Mouse (Mus musculus): ENCODE measurements around the gene Loxl1. TPM values are rescaled to one million over a fixed set of nuclear protein-coding genes. Genes with fewer than 3 reads are reported as not detected.
A peak's percentile ranks its signal among the peaks of the same experiment; 100 is the strongest.

Gene Loxl1
- total RNA-seq, 2 experiments from 2014 or later = 50.5 to 53.2 TPM

DNA sequence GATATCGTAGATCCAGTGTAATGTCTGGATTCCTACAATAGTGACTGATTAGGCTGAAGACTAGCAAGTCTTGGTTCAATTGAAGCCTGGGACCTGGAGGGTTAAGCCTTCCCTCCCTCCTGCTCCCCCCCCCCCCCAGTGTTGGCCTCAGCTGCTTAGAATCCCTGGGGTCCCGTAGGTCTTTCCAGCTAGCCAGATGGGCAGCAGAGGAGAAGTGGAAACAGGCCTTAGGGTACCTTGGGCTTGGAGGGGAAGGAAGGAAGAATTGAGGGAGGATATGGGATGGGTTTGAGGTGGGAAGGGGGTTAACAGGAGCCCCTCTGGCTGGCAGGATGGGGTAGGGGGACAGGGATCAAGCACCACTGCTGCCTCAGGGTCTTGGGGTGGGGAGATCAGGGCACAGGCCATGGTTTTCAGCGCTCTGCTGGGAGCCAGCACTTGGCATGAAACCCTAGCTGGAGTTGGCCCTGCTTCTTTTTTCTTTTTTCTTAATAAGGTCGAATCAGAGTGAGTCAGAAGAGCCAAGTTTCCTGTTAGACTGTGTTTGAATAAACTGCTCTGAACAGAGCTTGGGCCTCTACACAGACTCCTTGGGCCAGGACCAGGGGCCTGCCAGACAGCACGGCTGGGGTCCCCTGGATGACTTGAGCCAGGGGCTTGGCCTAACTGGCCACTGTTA, 1.8 kb upstream of the Loxl1 start:
- intact Hi-C loops (cut with DNase I) = no loop called here

GRCm38 (mm10) chr9:58312196-58312943, 616 bp downstream of the Loxl1 start:
- peak in 1 of 2 experiments; percentile 57 for DNase-seq
- intact Hi-C loops (cut with DNase I) = no loop called here

More for the DNA sequence above, 1.8 kb upstream of the Loxl1 start:
- DNase-seq = peak in 1 of 2 experiments; percentile 57

DNA sequence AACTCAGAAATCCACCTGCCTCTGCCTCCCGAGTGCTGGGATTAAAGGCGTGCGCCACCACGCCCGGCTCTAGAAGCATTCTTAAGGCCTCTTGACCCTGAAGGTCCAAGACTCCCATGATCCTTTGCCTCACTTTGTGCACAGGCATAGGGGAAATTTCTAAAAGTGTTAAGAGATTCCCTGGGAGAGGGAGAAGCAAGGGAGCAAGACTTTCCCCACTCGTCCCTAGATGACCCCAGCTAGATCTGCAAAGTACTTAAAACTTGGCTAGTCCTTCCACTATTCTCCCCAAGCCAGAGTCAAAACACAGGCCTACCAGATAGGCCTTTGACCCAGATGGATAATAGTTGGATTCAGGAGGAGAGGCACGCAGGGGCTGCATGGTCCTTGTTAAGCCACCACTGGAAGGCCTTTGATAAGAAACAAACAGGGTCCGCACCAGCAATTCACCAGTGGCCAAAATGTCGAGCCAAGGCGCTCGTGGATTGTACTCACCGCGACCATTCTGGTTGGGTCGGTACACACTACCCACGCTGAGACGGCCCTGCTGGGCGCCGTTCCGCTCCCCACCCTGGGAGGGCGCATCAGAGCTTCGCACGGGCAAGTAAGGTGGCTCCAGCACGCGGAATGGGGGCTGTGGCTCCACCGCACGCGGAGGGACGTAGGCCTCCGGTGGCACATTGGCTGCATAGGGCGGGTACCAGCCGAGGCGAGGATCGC, 1.6 kb downstream of the Loxl1 start:
- DNase-seq = peak; percentile 49 to 56
- intact Hi-C loops (cut with DNase I) = no loop called here

DNA sequence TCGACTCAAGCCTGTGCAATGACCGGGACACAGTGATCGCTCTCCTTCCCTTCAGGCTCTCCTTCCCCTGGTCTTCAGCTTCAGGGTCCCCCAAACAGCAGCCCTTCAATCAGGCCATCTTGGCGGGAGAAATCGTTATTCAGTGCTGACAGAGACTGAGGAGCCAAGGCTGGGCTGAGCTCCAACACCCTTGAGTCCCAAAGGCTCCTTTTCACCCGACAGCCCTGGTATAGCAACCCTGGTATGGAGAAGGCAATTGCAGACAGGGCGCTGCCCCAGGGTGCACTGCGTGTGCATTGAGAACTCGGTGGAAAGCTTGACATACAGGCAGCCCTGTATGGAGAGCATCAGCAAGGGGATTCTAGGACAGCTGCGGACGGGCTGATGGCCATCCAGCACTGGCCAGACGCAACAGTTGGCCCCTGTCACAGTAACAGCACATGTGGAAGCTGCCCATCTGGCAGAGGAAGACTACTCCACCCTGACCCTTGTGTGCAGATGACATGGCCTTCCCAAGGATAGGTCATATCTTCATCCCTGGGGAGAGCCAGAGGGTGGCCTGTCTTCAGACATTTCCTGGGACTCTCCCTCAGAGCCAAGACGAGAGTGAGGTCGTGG, 2.8 kb downstream of the Loxl1 start:
- DNase-seq = peak; percentile 67 to 71
- intact Hi-C loops (cut with DNase I) = no loop called here

GRCm38 (mm10) chr9:58308395-58308794, 4.6 kb downstream of the Loxl1 start:
- intact Hi-C loops (cut with DNase I) = no loop called here
- peak; percentile 72 to 73 for DNase-seq

- intact Hi-C loops (cut with DNase I) = no loop called here
- peak in 1 of 2 experiments; percentile 33 for DNase-seq
Measured at GRCm38 (mm10) chr9:58305686-58306085, 7.3 kb downstream of the Loxl1 start.

GRCm38 (mm10) chr9:58303599-58304271, 9.3 kb downstream of the Loxl1 start:
- peak; percentile 49 to 55 for DNase-seq
- intact Hi-C loops (cut with DNase I) = no loop called here

- intact Hi-C loops (cut with DNase I) = no loop called here
- no peak for DNase-seq
Measured at GRCm38 (mm10) chr9:58303115-58303514, 9.9 kb downstream of the Loxl1 start.

DNA sequence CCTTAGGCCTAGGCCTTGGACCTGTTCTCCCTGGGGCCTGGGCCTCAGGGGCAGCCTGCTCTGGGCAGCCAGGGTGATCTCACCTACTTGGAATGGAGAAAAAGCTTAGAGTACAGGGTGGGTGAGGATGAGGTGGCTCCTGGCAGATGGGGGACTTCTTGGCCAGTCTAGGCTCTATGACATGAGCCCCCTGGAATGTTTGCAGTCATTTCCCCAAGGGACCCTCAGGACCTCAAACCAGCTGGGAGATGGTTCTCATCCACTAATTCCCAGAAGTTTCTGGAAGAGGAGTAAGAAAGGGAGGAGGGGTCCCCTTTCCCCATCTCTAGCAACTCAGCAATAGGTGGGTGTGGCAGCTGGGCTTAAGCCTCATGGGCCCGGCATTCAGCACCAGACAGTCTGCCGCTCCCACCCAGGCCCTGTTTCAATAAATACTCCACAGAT, 13.6 kb downstream of the Loxl1 start:
- DNase-seq = peak; percentile 47 to 54
- intact Hi-C loops (cut with DNase I) = no loop called here

DNA sequence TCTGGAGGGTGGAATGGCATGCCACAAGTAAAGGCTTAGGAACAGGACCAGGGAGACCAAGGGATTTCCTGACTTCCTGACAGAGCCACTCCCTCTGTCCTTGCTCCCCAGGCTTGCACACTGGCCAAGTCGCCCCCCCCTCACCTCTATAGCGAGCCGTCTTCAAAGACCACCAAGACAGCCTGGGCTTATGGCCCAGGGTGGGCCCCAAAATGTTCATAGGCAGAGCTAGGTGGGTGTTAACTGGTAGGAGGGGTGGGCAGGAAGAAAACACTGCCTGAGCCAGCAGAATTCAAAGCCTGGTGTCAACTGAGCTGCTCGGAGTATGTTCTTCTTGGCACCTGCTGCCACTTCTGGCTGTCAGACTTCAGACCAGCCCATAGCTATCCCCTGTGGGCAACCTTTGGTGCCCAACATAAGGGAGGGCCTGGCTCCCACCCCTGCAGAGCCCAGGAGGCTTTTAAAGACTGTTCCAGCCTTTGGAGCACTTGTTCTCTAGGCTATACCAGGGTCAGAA, 15.0 kb downstream of the Loxl1 start:
- intact Hi-C loops (cut with DNase I) = no loop called here
- DNase-seq = no peak

- intact Hi-C loops (cut with DNase I) = no loop called here
- no peak for DNase-seq
Measured at GRCm38 (mm10) chr9:58297065-58297464, 15.9 kb downstream of the Loxl1 start.

DNA sequence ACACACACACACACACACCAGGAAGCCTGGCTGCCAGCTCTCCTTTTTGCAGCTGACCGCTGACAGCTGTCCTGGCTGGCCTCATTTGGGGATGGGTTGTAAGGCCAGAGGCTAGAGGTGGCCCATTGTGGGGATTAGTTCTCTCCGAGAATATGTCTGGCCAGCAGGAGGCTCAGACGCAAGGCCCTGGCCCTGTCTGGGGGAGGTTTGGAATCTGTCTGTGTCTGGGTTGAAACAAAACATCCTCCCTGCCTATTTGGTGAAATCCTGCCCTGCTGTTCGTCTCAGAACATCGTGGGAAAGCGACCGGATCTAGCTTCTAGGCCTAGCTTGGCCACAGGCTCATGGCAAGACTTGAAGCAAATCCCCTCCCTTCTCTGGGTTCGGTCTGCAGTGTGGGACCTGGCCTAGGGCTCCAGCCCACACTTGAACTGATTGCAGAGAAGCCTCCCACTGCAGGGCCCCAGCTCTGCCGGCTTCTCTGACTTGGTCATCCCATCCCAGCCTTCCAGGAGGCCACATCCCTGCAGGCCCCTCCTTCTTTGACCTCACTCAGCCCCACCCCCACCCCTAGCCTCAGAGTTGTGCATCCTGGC, 17.1 kb downstream of the Loxl1 start:
- intact Hi-C loops (cut with DNase I) = no loop called here
- DNase-seq = peak; percentile 70 to 76

DNA sequence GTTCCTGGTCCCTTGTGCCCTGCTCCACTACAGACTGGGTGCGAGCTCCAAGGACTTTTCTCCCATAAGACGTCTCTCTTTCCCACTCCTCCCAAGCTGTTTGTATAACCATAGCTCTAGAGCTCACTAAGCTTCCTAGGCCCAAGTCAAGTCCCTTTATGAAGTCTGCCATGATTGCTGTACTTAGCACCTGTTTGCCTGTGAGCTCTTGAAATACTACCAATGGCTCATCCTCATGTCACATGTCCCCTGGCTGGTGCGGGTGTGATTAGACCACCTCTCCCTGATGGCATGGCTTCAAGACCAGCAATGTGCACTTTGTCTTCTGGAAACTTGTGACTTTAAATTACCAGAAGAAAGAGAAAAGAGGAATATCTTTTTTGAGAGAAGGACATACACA, 17.6 kb downstream of the Loxl1 start:
- no peak for DNase-seq

DNA sequence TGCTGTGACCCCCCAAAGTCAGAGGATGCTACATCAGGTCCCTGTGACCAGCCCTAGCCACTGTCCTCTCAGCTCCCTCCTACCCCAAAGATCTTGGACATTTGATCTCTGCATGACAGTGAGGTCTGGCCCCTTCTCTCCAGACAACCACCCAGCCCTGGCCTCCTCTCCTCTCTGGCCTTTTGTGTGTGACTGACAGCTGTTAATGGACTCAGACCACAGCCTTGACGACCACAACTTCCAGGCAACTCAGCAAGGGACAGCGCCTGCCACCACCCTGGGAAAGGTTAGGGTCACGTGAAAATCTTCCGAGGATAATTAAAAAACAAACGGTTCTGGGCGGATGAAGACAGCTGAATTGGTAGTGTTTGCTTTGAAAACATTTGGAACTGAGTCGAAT, 18.5 kb downstream of the Loxl1 start:
- DNase-seq = no peak
- intact Hi-C loops (cut with DNase I) = no loop called here

More for the DNA sequence above, 17.6 kb downstream of the Loxl1 start:
- intact Hi-C loops (cut with DNase I) = no loop called here

GRCm38 (mm10) chr9:58289901-58290300, 23.1 kb downstream of the Loxl1 start:
- DNase-seq = no peak
- intact Hi-C loops (cut with DNase I) = no loop called here

DNA sequence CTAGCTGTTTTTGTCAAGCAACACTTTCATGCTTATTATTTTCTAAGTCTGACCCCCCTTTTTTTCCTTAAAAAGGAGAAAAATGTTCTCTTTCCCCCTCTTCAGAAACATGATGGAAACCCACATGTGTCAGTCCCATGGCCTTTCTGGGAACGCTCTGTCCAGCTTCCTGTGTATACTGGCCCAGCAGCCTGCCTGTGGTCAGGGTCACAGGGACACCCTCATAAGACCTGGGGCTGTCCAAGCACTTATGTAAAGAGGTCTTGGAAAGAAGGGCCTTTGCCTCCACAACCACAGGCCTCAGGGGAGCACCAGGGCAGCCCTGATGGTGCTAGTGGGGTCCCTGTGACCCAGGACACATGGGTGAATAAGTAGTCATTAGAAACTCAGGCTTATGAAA, 23.9 kb downstream of the Loxl1 start:
- intact Hi-C loops (cut with DNase I) = no loop called here
- no peak for DNase-seq

GRCm38 (mm10) chr9:58283431-58283830, 29.6 kb downstream of the Loxl1 start:
- DNase-seq = no peak
- intact Hi-C loops (cut with DNase I) = loop anchor here (5.0 kb wide), 1 partner anchor 56 kb away; no protein-coding TSS in a partner anchor

- intact Hi-C loops (cut with DNase I) = loop anchor here (5.0 kb wide), 1 partner anchor 54 kb away; no protein-coding TSS in a partner anchor
- DNase-seq = peak; percentile 49
Measured at GRCm38 (mm10) chr9:58281597-58281996, 31.4 kb downstream of the Loxl1 start.
